Mouse (Mus musculus): ENCODE results near the gene Oaz1. TPM values are rescaled to one million over a fixed set of nuclear protein-coding genes. Genes with fewer than 3 reads are reported as not detected.

Oaz1 gene
- total and polyA plus RNA-seq, 2 experiments from 2014 or later: 1,990 to 2,460 TPM

- H3K27me3 ChIP-seq (ENCODE audit: control insufficient read depth, insufficient read depth, low read length): no peaks in the 10 kb centered on the region
- peaks cover 95% of the 10 kb centered on the region for H3K36me3 ChIP-seq (replicated peaks; ENCODE audit: control insufficient read depth, insufficient read depth, low read length)
- whole genome bisulfite sequencing: 89% methylated on average over 11 of the region's 11 CpGs
- H3K4me3 ChIP-seq (ENCODE audit: low read depth, low read length): no peak overlapping the region
- H3K9me3 ChIP-seq (replicated peaks; ENCODE audit: control insufficient read depth, low read length): no peaks in the 10 kb centered on the region
- no peak for DNase-seq (ENCODE audit: low spot score)
- no peak overlapping the region for H3K9ac ChIP-seq (replicated peaks; ENCODE audit: low read depth, low read length)
- no peak overlapping the region for H3K27ac ChIP-seq (ENCODE audit: low read depth)
- H3K4me2 ChIP-seq (ENCODE audit: low read depth, low read length): no peak overlapping the region
- no peak for TF ChIP-seq EP300 (IDR thresholded peaks at IDR 0.05; ENCODE audit: low read depth)
- TF ChIP-seq CTCF (IDR thresholded peaks at IDR 0.05; ENCODE audit: low read depth): no peak
- peaks cover 9% of the 10 kb centered on the region for H3K4me1 ChIP-seq (ENCODE audit: control insufficient read depth, insufficient read depth)
- ATAC-seq (ENCODE audit: insufficient read depth, low read depth): no peak
These were observed 40.5 kb upstream of the Oaz1 start for GRCm38 (mm10) chr10:80785963-80786362.

GRCm38 (mm10) chr10:80787517-80787916 lies 38.9 kb upstream of the Oaz1 start:
- WGBS: 45% methylated on average over 2 of the region's 2 CpGs
- DNase-seq (ENCODE audit: low spot score): no peak
- H3K36me3 ChIP-seq (replicated peaks; ENCODE audit: control insufficient read depth, insufficient read depth, low read length): peaks cover 91% of the 10 kb centered on the region

GRCm38 (mm10) chr10:80790761-80791404 lies 35.6 kb upstream of the Oaz1 start:
- no peak overlapping the region for H3K4me2 ChIP-seq (ENCODE audit: low read depth, low read length)
- peak overlapping the region; percentile 4; the same call in 1 of the 2 replicates for H3K27ac ChIP-seq (ENCODE audit: low read depth)

More at GRCm38 (mm10) chr10:80787517-80787916, 38.9 kb upstream of the Oaz1 start:
- H3K27me3 ChIP-seq (ENCODE audit: control insufficient read depth, insufficient read depth, low read length): no peaks in the 10 kb centered on the region
- peaks cover 13% of the 10 kb centered on the region for H3K4me1 ChIP-seq (ENCODE audit: control insufficient read depth, insufficient read depth)
- H3K9me3 ChIP-seq (replicated peaks; ENCODE audit: control insufficient read depth, low read length): no peaks in the 10 kb centered on the region
- no peak for TF ChIP-seq EP300 (IDR thresholded peaks at IDR 0.05; ENCODE audit: low read depth)
- H3K4me3 ChIP-seq (ENCODE audit: low read depth, low read length): no peak overlapping the region
- no peak overlapping the region for H3K4me2 ChIP-seq (ENCODE audit: low read depth, low read length)
- H3K9ac ChIP-seq (replicated peaks; ENCODE audit: low read depth, low read length): no peak overlapping the region
- ATAC-seq (ENCODE audit: insufficient read depth, low read depth): no peak; the same call in 1 of the 2 replicates
- H3K27ac ChIP-seq (ENCODE audit: low read depth): peak overlapping the region; percentile 44; the same call in 1 of the 2 replicates

GRCm38 (mm10) chr10:80791476-80792174 lies 34.8 kb upstream of the Oaz1 start:
- Histone ChIP-seq H3K27ac (ENCODE audit: low read depth) (peak overlapping the region; percentile 4; the same call in 1 of the 2 replicates), H3K4me3 (ENCODE audit: low read depth, low read length) (no peak overlapping the region), H3K4me1 (ENCODE audit: control insufficient read depth, insufficient read depth) (peaks cover 15% of the 10 kb centered on the region), H3K27me3 (ENCODE audit: control insufficient read depth, insufficient read depth, low read length) (no peaks in the 10 kb centered on the region), H3K36me3 (replicated peaks; ENCODE audit: control insufficient read depth, insufficient read depth, low read length) (peaks cover 89% of the 10 kb centered on the region), H3K9me3 (replicated peaks; ENCODE audit: control insufficient read depth, low read length) (no peaks in the 10 kb centered on the region), H3K4me2 (ENCODE audit: low read depth, low read length) (no peak overlapping the region), H3K9ac (replicated peaks; ENCODE audit: low read depth, low read length) (no peak overlapping the region)
- ATAC-seq (ENCODE audit: insufficient read depth, low read depth): peak; percentile 55
- peak; percentile 72 for DNase-seq (ENCODE audit: low spot score)
- no peak for TF ChIP-seq EP300 (IDR thresholded peaks at IDR 0.05; ENCODE audit: low read depth)
- peak; percentile 10; the same call in 1 of the 2 replicates for TF ChIP-seq CTCF (IDR thresholded peaks at IDR 0.05; ENCODE audit: low read depth)
- WGBS: 41% methylated on average over 33 of the region's 33 CpGs

More at GRCm38 (mm10) chr10:80790761-80791404, 35.6 kb upstream of the Oaz1 start:
- TF ChIP-seq CTCF (IDR thresholded peaks at IDR 0.05; ENCODE audit: low read depth): no peak
- no peak for TF ChIP-seq EP300 (IDR thresholded peaks at IDR 0.05; ENCODE audit: low read depth)
- ATAC-seq (ENCODE audit: insufficient read depth, low read depth) (no peak), DNase-seq (ENCODE audit: low spot score) (no peak)
- no peak overlapping the region; the same call in 1 of the 2 replicates for H3K9ac ChIP-seq (replicated peaks; ENCODE audit: low read depth, low read length)
- H3K4me3 ChIP-seq (ENCODE audit: low read depth, low read length): no peak overlapping the region
- no peaks in the 10 kb centered on the region for H3K27me3 ChIP-seq (ENCODE audit: control insufficient read depth, insufficient read depth, low read length)
- H3K9me3 ChIP-seq (replicated peaks; ENCODE audit: control insufficient read depth, low read length): no peaks in the 10 kb centered on the region
- WGBS: 73% methylated on average over 19 of the region's 19 CpGs
- peaks cover 13% of the 10 kb centered on the region for H3K4me1 ChIP-seq (ENCODE audit: control insufficient read depth, insufficient read depth)
- peaks cover 91% of the 10 kb centered on the region for H3K36me3 ChIP-seq (replicated peaks; ENCODE audit: control insufficient read depth, insufficient read depth, low read length)

- WGBS: 70% methylated on average over 41 of the region's 41 CpGs
- no peaks in the 10 kb centered on the region for H3K9me3 ChIP-seq (replicated peaks; ENCODE audit: control insufficient read depth, low read length)
- peaks cover 22% of the 10 kb centered on the region for H3K4me1 ChIP-seq (ENCODE audit: control insufficient read depth, insufficient read depth)
- no peak overlapping the region for H3K4me2 ChIP-seq (ENCODE audit: low read depth, low read length)
- no peak overlapping the region for H3K4me3 ChIP-seq (ENCODE audit: low read depth, low read length)
- no peak for TF ChIP-seq CTCF (IDR thresholded peaks at IDR 0.05; ENCODE audit: low read depth)
- TF ChIP-seq EP300 (IDR thresholded peaks at IDR 0.05; ENCODE audit: low read depth): no peak
- DNase-seq (ENCODE audit: low spot score) (no peak), ATAC-seq (ENCODE audit: insufficient read depth, low read depth) (no peak)
- peaks cover 86% of the 10 kb centered on the region for H3K36me3 ChIP-seq (replicated peaks; ENCODE audit: control insufficient read depth, insufficient read depth, low read length)
- peak overlapping the region; percentile 4; the same call in 1 of the 2 replicates for H3K27ac ChIP-seq (ENCODE audit: low read depth)
- H3K27me3 ChIP-seq (ENCODE audit: control insufficient read depth, insufficient read depth, low read length): no peaks in the 10 kb centered on the region
- no peak overlapping the region for H3K9ac ChIP-seq (replicated peaks; ENCODE audit: low read depth, low read length)
These were observed 34.1 kb upstream of the Oaz1 start for GRCm38 (mm10) chr10:80792175-80793032.

Data from heart, postnatal 0 days (tissue).